Mouse (Mus musculus) hindbrain, embryonic 11.5 days (tissue): ENCODE results near the gene Shh. TPM values are rescaled to one million over a fixed set of nuclear protein-coding genes. Genes with fewer than 3 reads are reported as not detected.

ENCODE experiments used
- ATAC-seq: fragments of 200-750 bp; cut with Nextera tagmentation; 2 replicates; pipeline ENCODE4 v1.8.0; 2017; ENCODE audit warnings: mild to moderate bottlenecking, moderate TSS enrichment, moderate library complexity; ENCODE audit not compliant: low FRiP score
- DNase-seq: peaks from one replicate; pipeline ENCODE4 v3.0.0-alpha.2; 2015; ENCODE audit warnings: low spot score
- H3K27ac ChIP-seq: fragments of 300-500 bp; sonication (generic); 2 replicates; pipeline ENCODE4 v1.5.1; 2014; ENCODE audit warnings: mild to moderate bottlenecking, low read depth, low read length
- H3K27me3 ChIP-seq: fragments of 300-500 bp; sonication (generic); 2 replicates; pipeline ENCODE4 v1.6.1; 2014; ENCODE audit warnings: mild to moderate bottlenecking, low read length, moderate library complexity, mixed read lengths; ENCODE audit not compliant: control insufficient read depth, insufficient read depth
- H3K36me3 ChIP-seq: fragments of 300-500 bp; sonication (generic); 2 replicates; pipeline ENCODE4 v1.6.1; 2014; ENCODE audit warnings: mild to moderate bottlenecking, low read length, moderate library complexity, mixed read lengths; ENCODE audit not compliant: control insufficient read depth, insufficient read depth
- H3K4me1 ChIP-seq: fragments of 300-500 bp; sonication (generic); replicated peaks from 2 replicates; pipeline ENCODE4 v1.6.1; 2014; ENCODE audit warnings: low read length, mixed read lengths; ENCODE audit not compliant: control insufficient read depth, insufficient read depth
- H3K4me2 ChIP-seq: fragments of 300-500 bp; sonication (generic); replicated peaks from 2 replicates; pipeline ENCODE4 v1.6.1; 2014; ENCODE audit warnings: mild to moderate bottlenecking, low read depth, low read length
- H3K4me3 ChIP-seq: fragments of 300-500 bp; sonication (generic); 2 replicates; pipeline ENCODE4 v1.5.1; 2014; ENCODE audit warnings: low read depth, low read length
- H3K9ac ChIP-seq: fragments of 300-500 bp; sonication (generic); 2 replicates; pipeline ENCODE4 v1.6.1; 2014; ENCODE audit warnings: low read depth, low read length
- H3K9me3 ChIP-seq: fragments of 300-500 bp; sonication (generic); 2 replicates; pipeline ENCODE4 v1.6.1; 2016; ENCODE audit warnings: low read length; ENCODE audit not compliant: control insufficient read depth
- WGBS: fragments of 180-500 bp; shearing (Covaris S2); extraction: QIAGEN DNeasy Blood & Tissue Kit; methylation state at CpG from one replicate; pipeline ENCODE4 v1.1.7; 2014; 5-methylcytosine and 5-hydroxymethylcytosine counted together
- polyA plus RNA-seq: library from polyadenylated mRNA; unstranded; fragments of >200 nt; fragmentation: Nextera tagmentation; extraction: Ambion mirVana; gene quantifications from 2 replicates; pipeline ENCODE4 v1.2.1, GENCODE M21; 2014

Gene Shh
- polyA plus RNA-seq, 1 experiment from 2014 or later, result 2.7 TPM

DNA sequence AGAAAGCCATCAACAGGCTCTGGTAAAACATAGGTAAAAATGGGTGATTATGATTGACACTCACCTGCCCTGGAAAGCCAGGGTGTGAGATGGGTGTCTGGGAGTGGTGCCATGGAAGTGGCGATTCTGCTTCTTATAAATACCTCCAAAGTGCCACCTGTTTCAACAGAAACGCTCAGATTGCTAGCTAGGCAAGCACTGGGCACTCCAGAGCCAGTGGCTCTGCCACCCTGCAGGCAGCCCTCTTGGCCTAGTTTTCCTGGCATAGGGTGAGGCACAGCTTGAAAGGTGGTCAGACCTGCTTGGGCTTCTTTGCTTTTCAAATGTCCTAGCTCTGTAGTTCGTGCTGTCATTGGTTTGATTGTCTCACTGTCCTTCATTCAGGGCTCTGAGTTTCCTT, 53.0 kb downstream of the Shh start:
- H3K4me2 ChIP-seq, result no peak overlapping the region
- DNase-seq (no peak), ATAC-seq (no peak)
- no peak overlapping the region for H3K27ac ChIP-seq
- H3K4me1 ChIP-seq, result no peaks in the 10 kb centered on the region
- no peak overlapping the region for H3K9ac ChIP-seq
- H3K9me3 ChIP-seq, result no peaks in the 10 kb centered on the region
- no peaks in the 10 kb centered on the region for H3K27me3 ChIP-seq
- WGBS, result 90% methylated on average over 3 of the region's 3 CpGs
- peaks cover 7% of the 10 kb centered on the region for H3K36me3 ChIP-seq
- H3K4me3 ChIP-seq, result no peak overlapping the region

DNA sequence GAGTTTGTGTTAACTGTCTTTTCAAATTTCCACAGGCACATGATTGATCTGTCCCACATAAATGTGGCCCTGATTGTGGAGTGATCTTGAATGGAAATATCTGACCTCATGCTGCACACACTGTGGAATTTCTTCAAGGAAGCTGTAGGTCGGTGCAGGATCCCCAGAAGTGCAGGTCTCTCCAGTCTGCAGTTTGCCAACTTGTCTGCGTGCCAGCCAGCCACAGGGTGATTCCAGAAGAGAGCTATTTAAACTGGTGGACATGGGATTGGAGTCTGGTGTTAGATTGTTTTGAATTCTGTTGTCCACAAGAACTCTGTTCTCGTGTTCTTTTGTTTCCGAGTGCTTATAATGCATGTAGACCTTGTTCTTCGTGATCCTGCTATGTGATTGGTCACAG, 53.5 kb downstream of the Shh start:
- no peaks in the 10 kb centered on the region for H3K9me3 ChIP-seq
- H3K36me3 ChIP-seq, result peaks cover 7% of the 10 kb centered on the region
- H3K4me1 ChIP-seq, result no peaks in the 10 kb centered on the region
- no peak overlapping the region for H3K4me3 ChIP-seq
- DNase-seq (no peak), ATAC-seq (no peak)
- no peaks in the 10 kb centered on the region for H3K27me3 ChIP-seq
- H3K9ac ChIP-seq, result no peak overlapping the region
- H3K4me2 ChIP-seq, result no peak overlapping the region
- no peak overlapping the region for H3K27ac ChIP-seq
- 97% methylated on average over 5 of the region's 5 CpGs for WGBS

DNA sequence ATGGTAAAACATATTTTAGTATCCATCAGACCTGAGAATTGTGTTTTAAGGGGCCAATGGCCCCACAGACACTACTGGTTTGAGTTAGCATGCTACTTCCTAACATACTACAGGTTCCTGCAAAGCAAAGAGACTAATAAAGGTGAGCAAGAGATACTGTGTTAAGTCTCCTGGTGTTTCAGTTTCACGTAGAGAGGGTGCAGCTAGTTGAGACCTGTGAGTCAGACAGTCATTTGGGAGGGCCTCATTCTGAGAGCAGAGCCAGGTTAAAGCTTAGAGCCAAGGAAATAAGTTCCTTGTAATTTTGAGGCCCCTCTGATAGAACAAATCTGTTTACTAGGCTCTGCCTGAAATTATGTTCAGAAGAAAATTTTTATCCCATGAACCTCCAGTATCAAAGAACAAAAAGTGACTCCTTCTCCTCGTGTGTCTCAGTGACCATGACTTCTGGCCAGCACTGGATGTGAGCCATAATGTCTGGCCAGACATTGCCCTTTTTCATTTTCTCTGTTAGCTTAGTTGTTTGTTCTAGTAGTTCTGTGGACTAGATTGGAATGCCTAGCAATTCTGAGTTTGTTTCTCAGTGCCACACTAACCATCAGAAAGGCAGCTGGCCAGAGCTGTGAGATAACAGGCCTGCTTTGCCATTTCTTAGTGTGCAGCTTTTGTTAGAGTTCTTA, 54.9 kb downstream of the Shh start:
- Histone ChIP-seq H3K4me1 (no peaks in the 10 kb centered on the region), H3K36me3 (peaks cover 7% of the 10 kb centered on the region), H3K9me3 (no peaks in the 10 kb centered on the region), H3K4me3 (no peak overlapping the region), H3K27me3 (no peaks in the 10 kb centered on the region), H3K4me2 (no peak overlapping the region), H3K9ac (no peak overlapping the region), H3K27ac (no peak overlapping the region)
- ATAC-seq, result no peak
- no peak for DNase-seq
- 91% methylated on average over 2 of the region's 2 CpGs for WGBS

Other genes with a start within 250 kb of the Shh start
- gene Cnpy1, start 221.4 kb downstream of the Shh start, polyA plus RNA-seq, result 63.4 and 73.6 TPM in 2 replicates
- 19.2 and 32.8 TPM in 2 replicates for gene Rbm33, start 150.1 kb downstream of the Shh start, polyA plus RNA-seq